Mouse (Mus musculus) testis, adult 2 months (tissue): Measurements from ENCODE around the gene Spty2d1.

Source experiments
- CTCF ChIP-seq: fragments of 200-500 bp; IDR thresholded peaks from 2 replicates; pipeline ENCODE4 v1.5.1; 2012; ENCODE audit warnings: low read depth, mild to moderate bottlenecking, inconsistent platforms, low read length, moderate library complexity; ENCODE audit not compliant: control insufficient read depth, insufficient read depth, insufficient replicate concordance
- POLR2A ChIP-seq: fragments of 200-500 bp; IDR thresholded peaks from 2 replicates; pipeline ENCODE4 v1.6.1; 2012; ENCODE audit warnings: low read depth, mild to moderate bottlenecking, inconsistent platforms, low read length, moderate library complexity; ENCODE audit not compliant: control insufficient read depth

GRCm38 (mm10) chr7:46969898-46970297, 38.3 kb downstream of the Spty2d1 start:
- TF ChIP-seq CTCF (no peak), POLR2A (no peak)
